Mouse (Mus musculus) midbrain, postnatal 0 days (tissue): ENCODE results near the gene Dpf1. TPM values are rescaled to one million over a fixed set of nuclear protein-coding genes. Genes with fewer than 3 reads are reported as not detected.

Source experiments
- ATAC-seq: fragments of 200-750 bp; cut with Nextera tagmentation; 2 replicates; pipeline ENCODE4 v1.8.0; 2017; ENCODE audit warnings: moderate number of reproducible peaks, mild to moderate bottlenecking, moderate TSS enrichment, moderate library complexity; ENCODE audit not compliant: low FRiP score
- DNase-seq: peaks from one replicate; pipeline ENCODE4 v3.0.0-alpha.2; 2015; ENCODE audit warnings: low spot score
- H3K27ac ChIP-seq: fragments of 300-500 bp; sonication (generic); 2 replicates; pipeline ENCODE4 v1.5.1; 2014; ENCODE audit warnings: low read depth, mild to moderate bottlenecking, low read length, mixed read lengths
- H3K27me3 ChIP-seq: fragments of 300-500 bp; sonication (generic); 2 replicates; pipeline ENCODE4 v1.6.1; 2014; ENCODE audit warnings: low read length, control low read depth, mixed read lengths; ENCODE audit not compliant: insufficient read depth
- H3K36me3 ChIP-seq: fragments of 300-500 bp; sonication (generic); 2 replicates; pipeline ENCODE4 v1.6.1; 2014; ENCODE audit warnings: low read length, control low read depth, mixed read lengths; ENCODE audit not compliant: insufficient read depth
- H3K4me1 ChIP-seq: fragments of 300-500 bp; sonication (generic); 2 replicates; pipeline ENCODE4 v1.6.1; 2014; ENCODE audit warnings: mild to moderate bottlenecking, control low read depth, antibody characterized with exemption, low read length, mixed read lengths; ENCODE audit not compliant: insufficient read depth
- H3K4me2 ChIP-seq: fragments of 300-500 bp; sonication (generic); 2 replicates; pipeline ENCODE4 v1.6.1; 2014; ENCODE audit warnings: low read depth, mild to moderate bottlenecking, low read length, mixed read lengths; ENCODE audit not compliant: poor library complexity, severe bottlenecking
- H3K4me3 ChIP-seq: fragments of 300-500 bp; sonication (generic); 2 replicates; pipeline ENCODE4 v1.5.1; 2014; ENCODE audit warnings: low read depth, mild to moderate bottlenecking, low read length, moderate library complexity
- H3K9ac ChIP-seq: fragments of 300-500 bp; sonication (generic); replicated peaks from 2 replicates; pipeline ENCODE4 v1.6.1; 2014; ENCODE audit warnings: mild to moderate bottlenecking, low read length, moderate library complexity, mixed read lengths; ENCODE audit not compliant: poor library complexity, severe bottlenecking
- H3K9me3 ChIP-seq: fragments of 300-500 bp; sonication (generic); 2 replicates; pipeline ENCODE4 v1.6.1; 2016; ENCODE audit warnings: low read length, control low read depth
- CTCF ChIP-seq: IDR thresholded peaks from 2 replicates; pipeline ENCODE4 v1.5.1; 2016; ENCODE audit warnings: antibody characterized with exemption, mild to moderate bottlenecking
- WGBS: fragments of 180-500 bp; shearing (Covaris S2); extraction: QIAGEN DNeasy Blood & Tissue Kit; methylation state at CpG from one replicate; pipeline ENCODE4 v1.1.7; 2014; 5-methylcytosine and 5-hydroxymethylcytosine counted together
- polyA plus RNA-seq: library from polyadenylated mRNA; unstranded; fragments of >200 nt; fragmentation: Nextera tagmentation; extraction: Ambion mirVana; gene quantifications from 2 replicates; pipeline ENCODE4 v1.2.1, GENCODE M21; 2015
- total RNA-seq: library from RNA; depleted of rRNA; stranded (reverse); fragments of >200 nt; gene quantifications from 2 replicates; pipeline ENCODE4 v1.2.3, GENCODE M21; 2014; rRNA removed

Dpf1 gene
- total and polyA plus RNA-seq, 2 experiments from 2014 or later: 160 to 192 TPM

GRCm38 (mm10) chr7:29354161-29354560 is 50.4 kb downstream of the Dpf1 start:
- H3K27ac ChIP-seq: no peak overlapping the region
- no peak overlapping the region for H3K4me2 ChIP-seq
- DNase-seq (peak; percentile 42), ATAC-seq (no peak)
- TF ChIP-seq CTCF: no peak
- H3K4me1 ChIP-seq: no peaks in the 10 kb centered on the region
- WGBS: 81% methylated on average over 8 of the region's 8 CpGs
- no peak overlapping the region for H3K9ac ChIP-seq
- H3K4me3 ChIP-seq: no peak overlapping the region
- no peaks in the 10 kb centered on the region for H3K27me3 ChIP-seq
- H3K36me3 ChIP-seq: peaks cover 54% of the 10 kb centered on the region
- H3K9me3 ChIP-seq: no peaks in the 10 kb centered on the region

- H3K9ac ChIP-seq: no peak overlapping the region
- H3K9me3 ChIP-seq: no peaks in the 10 kb centered on the region
- no peaks in the 10 kb centered on the region for H3K27me3 ChIP-seq
- no peak for TF ChIP-seq CTCF
- no peak overlapping the region for H3K4me2 ChIP-seq
- H3K4me3 ChIP-seq: no peak overlapping the region
- H3K27ac ChIP-seq: no peak overlapping the region
- DNase-seq (no peak), ATAC-seq (no peak)
- H3K36me3 ChIP-seq: peaks cover 43% of the 10 kb centered on the region
- 91% methylated on average over 7 of the region's 8 CpGs for WGBS
- H3K4me1 ChIP-seq: no peaks in the 10 kb centered on the region
Measured at GRCm38 (mm10) chr7:29355406-29355805, 51.7 kb downstream of the Dpf1 start.

- peaks cover 21% of the 10 kb centered on the region for H3K36me3 ChIP-seq
- H3K4me2 ChIP-seq: no peak overlapping the region
- no peaks in the 10 kb centered on the region for H3K27me3 ChIP-seq
- no peaks in the 10 kb centered on the region for H3K9me3 ChIP-seq
- H3K9ac ChIP-seq: no peak overlapping the region
- no peak overlapping the region for H3K27ac ChIP-seq
- no peak for TF ChIP-seq CTCF
- H3K4me3 ChIP-seq: no peak overlapping the region
- no peak for DNase-seq
- no peaks in the 10 kb centered on the region for H3K4me1 ChIP-seq
- ATAC-seq: no peak
- 89% methylated on average over 13 of the region's 13 CpGs for WGBS
Measured at GRCm38 (mm10) chr7:29361497-29361896, 57.7 kb downstream of the Dpf1 start.

GRCm38 (mm10) chr7:29364052-29364451 is 60.3 kb downstream of the Dpf1 start:
- peak; percentile 82 for TF ChIP-seq CTCF
- DNase-seq (peak; percentile 52), ATAC-seq (no peak)
- H3K4me3 ChIP-seq: no peak overlapping the region
- H3K27ac ChIP-seq: no peak overlapping the region
- no peaks in the 10 kb centered on the region for H3K27me3 ChIP-seq
- H3K36me3 ChIP-seq: peaks cover 17% of the 10 kb centered on the region
- no peaks in the 10 kb centered on the region for H3K9me3 ChIP-seq
- H3K9ac ChIP-seq: no peak overlapping the region
- H3K4me2 ChIP-seq: no peak overlapping the region
- peaks cover 11% of the 10 kb centered on the region; the same call in 1 of the 2 replicates for H3K4me1 ChIP-seq
- WGBS: 13% methylated on average over 4 of the region's 4 CpGs

GRCm38 (mm10) chr7:29367166-29368003 is 63.6 kb downstream of the Dpf1 start:
- no peak overlapping the region; the same call in 1 of the 2 replicates for H3K4me2 ChIP-seq
- H3K36me3 ChIP-seq: peaks cover 29% of the 10 kb centered on the region
- no peak overlapping the region for H3K4me3 ChIP-seq
- DNase-seq: peak; percentile 87
- 71% methylated on average over 13 of the region's 13 CpGs for WGBS
- no peaks in the 10 kb centered on the region for H3K9me3 ChIP-seq
- H3K27me3 ChIP-seq: no peaks in the 10 kb centered on the region
- peaks cover 11% of the 10 kb centered on the region; the same call in 1 of the 2 replicates for H3K4me1 ChIP-seq
- ATAC-seq: peak; percentile 94
- no peak for TF ChIP-seq CTCF
- H3K9ac ChIP-seq: no peak overlapping the region; the same call in 1 of the 2 replicates
- peak overlapping the region; percentile 92 for H3K27ac ChIP-seq

Other genes with a start within 250 kb of the Dpf1 start
- 7.0 and 7.2 TPM in 2 replicates for gene Ryr1, start 178.8 kb upstream of the Dpf1 start, total RNA-seq
- 13.6 and 15.2 TPM in 2 replicates for gene Ryr1, start 178.8 kb upstream of the Dpf1 start, polyA plus RNA-seq
- gene Rasgrp4, start 169.1 kb upstream of the Dpf1 start, total RNA-seq: 0.80 and 2.2 TPM in 2 replicates
- gene Rasgrp4, start 169.1 kb upstream of the Dpf1 start, polyA plus RNA-seq: 0.79 and 1.1 TPM in 2 replicates
- gene Fam98c, start 147.7 kb upstream of the Dpf1 start, total RNA-seq: 27.5 and 32.9 TPM in 2 replicates
- 37.9 and 38.0 TPM in 2 replicates for gene Fam98c, start 147.7 kb upstream of the Dpf1 start, polyA plus RNA-seq
- gene Ggn, start 133.7 kb upstream of the Dpf1 start, total RNA-seq: 0.49 and 1.3 TPM in 2 replicates
- gene Ggn, start 133.7 kb upstream of the Dpf1 start, polyA plus RNA-seq: 0.35 and 0.69 TPM in 2 replicates
- gene Spred3, start 133.5 kb upstream of the Dpf1 start, total RNA-seq: 33.3 and 35.0 TPM in 2 replicates
- gene Spred3, start 133.5 kb upstream of the Dpf1 start, polyA plus RNA-seq: 10.4 and 13.1 TPM in 2 replicates
- 289 and 329 TPM in 2 replicates for gene Psmd8, start 123.2 kb upstream of the Dpf1 start, total RNA-seq
- 286 and 292 TPM in 2 replicates for gene Psmd8, start 123.2 kb upstream of the Dpf1 start, polyA plus RNA-seq
- 3.2 and 4.3 TPM in 2 replicates for gene Catsperg1, start 89.9 kb upstream of the Dpf1 start, total RNA-seq
- gene Catsperg1, start 89.9 kb upstream of the Dpf1 start, polyA plus RNA-seq: 2.9 and 3.7 TPM in 2 replicates
- gene Kcnk6, start 71.4 kb upstream of the Dpf1 start, total RNA-seq: 1.7 and 1.8 TPM in 2 replicates
- 2.2 and 2.4 TPM in 2 replicates for gene Kcnk6, start 71.4 kb upstream of the Dpf1 start, polyA plus RNA-seq
- gene Yif1b, start 65.6 kb upstream of the Dpf1 start, total RNA-seq: 121 and 127 TPM in 2 replicates
- 122 and 140 TPM in 2 replicates for gene Yif1b, start 65.6 kb upstream of the Dpf1 start, polyA plus RNA-seq
- 0.52 TPM in 1 of 2 replicates, not detected in the other for gene 2200002D01Rik, start 55.5 kb upstream of the Dpf1 start, total RNA-seq
- 1.2 and 2.0 TPM in 2 replicates for gene 2200002D01Rik, start 55.5 kb upstream of the Dpf1 start, polyA plus RNA-seq
- 46.6 and 47.7 TPM in 2 replicates for gene Spint2, start 22.0 kb upstream of the Dpf1 start, total RNA-seq
- gene Spint2, start 22.0 kb upstream of the Dpf1 start, polyA plus RNA-seq: 148 and 153 TPM in 2 replicates
- gene Ppp1r14a, start 14.6 kb upstream of the Dpf1 start, total RNA-seq: 1.3 TPM in 2 replicates
- 1.4 and 1.7 TPM in 2 replicates for gene Ppp1r14a, start 14.6 kb upstream of the Dpf1 start, polyA plus RNA-seq
- gene Sipa1l3, start 214.7 kb downstream of the Dpf1 start, total RNA-seq: 72.8 and 80.7 TPM in 2 replicates
- gene Sipa1l3, start 214.7 kb downstream of the Dpf1 start, polyA plus RNA-seq: 12.9 and 13.9 TPM in 2 replicates